17 mouse cellular contexts compared by ENCODE assay signal in genomic region chr19:36504716-36505115, GRCm38 (mm10).
"Had no signal": no experiment of that assay in that cellular context is flagged by ENCODE, and none has a peak within 500 bp of the region (broad histone marks: within the 10 kb centered on the region; RNA-seq: fewer than 3 reads in every experiment).

No protein-coding gene starts in this region.

- H3K9me3 ChIP-seq: lung, embryonic 15.5 days; megakaryocyte, embryonic 14.5 days; midbrain, embryonic 13.5 days; midbrain, embryonic 15.5 days; neural tube, embryonic 12.5 days; stomach, embryonic 15.5 days had no signal

- H3K27ac ChIP-seq: lung, embryonic 15.5 days; macrophage; midbrain, embryonic 13.5 days; midbrain, embryonic 15.5 days; neural tube, embryonic 12.5 days; stomach, embryonic 15.5 days; stomach, postnatal 0 days had no signal

- DNase-seq: liver, postnatal 0 days; lung, adult 2 months; lung, postnatal 14 days; lung, postnatal 36 days; thymus, adult 2 months; thymus, postnatal 25 days; thymus, postnatal 4 days had no signal

- H3K36me3 ChIP-seq: lung, embryonic 15.5 days; midbrain, embryonic 13.5 days; midbrain, embryonic 15.5 days; neural tube, embryonic 12.5 days; stomach, embryonic 15.5 days had no signal

- H3K4me1 ChIP-seq: lung, embryonic 15.5 days; midbrain, embryonic 13.5 days; midbrain, embryonic 15.5 days; neural tube, embryonic 12.5 days; stomach, embryonic 15.5 days had no signal

- H3K4me3 ChIP-seq: lung, embryonic 15.5 days; megakaryocyte, embryonic 14.5 days; midbrain, embryonic 13.5 days; midbrain, embryonic 15.5 days; neural tube, embryonic 12.5 days; stomach, embryonic 15.5 days had no signal

- H3K9ac ChIP-seq: liver, postnatal 0 days; lung, embryonic 15.5 days; midbrain, embryonic 13.5 days; midbrain, embryonic 15.5 days; neural tube, embryonic 12.5 days; stomach, embryonic 15.5 days had no signal

- H3K27me3 ChIP-seq: lung, embryonic 15.5 days; megakaryocyte, embryonic 14.5 days; midbrain, embryonic 13.5 days; midbrain, embryonic 15.5 days; neural tube, embryonic 12.5 days; stomach, embryonic 15.5 days had no signal

- H3K4me2 ChIP-seq: lung, embryonic 15.5 days; midbrain, embryonic 11.5 days; midbrain, embryonic 13.5 days; midbrain, embryonic 15.5 days; neural tube, embryonic 12.5 days; stomach, embryonic 15.5 days had no signal

- ATAC-seq: liver, postnatal 0 days; lung, postnatal 0 days; midbrain, embryonic 13.5 days; midbrain, embryonic 15.5 days had no signal
